Mouse (Mus musculus) hindbrain, embryonic 16.5 days (tissue): Measurements from ENCODE around the gene Olfr78. TPM values are rescaled to one million over a fixed set of nuclear protein-coding genes. Genes with fewer than 3 reads are reported as not detected.

Experiments used
- ATAC-seq: fragments of 200-750 bp; cut with Nextera tagmentation; 2 replicates; pipeline ENCODE4 v1.8.0; 2017; ENCODE audit warnings: moderate TSS enrichment, moderate library complexity
- H3K27ac ChIP-seq: fragments of 300-500 bp; sonication (generic); 2 replicates; pipeline ENCODE4 v1.5.1; 2014; ENCODE audit warnings: low read depth, mild to moderate bottlenecking, control low read depth, low read length, moderate library complexity
- H3K27me3 ChIP-seq: fragments of 300-500 bp; sonication (generic); replicated peaks from 2 replicates; pipeline ENCODE4 v1.6.1; 2014; ENCODE audit warnings: low read length; ENCODE audit not compliant: control insufficient read depth, insufficient read depth
- H3K36me3 ChIP-seq: fragments of 300-500 bp; sonication (generic); 2 replicates; pipeline ENCODE4 v1.6.1; 2014; ENCODE audit warnings: mild to moderate bottlenecking, low read length, moderate library complexity, mixed read lengths; ENCODE audit not compliant: control insufficient read depth, insufficient read depth
- H3K4me1 ChIP-seq: fragments of 300-500 bp; sonication (generic); 2 replicates; pipeline ENCODE4 v1.6.1; 2014; ENCODE audit warnings: low read depth, low read length; ENCODE audit not compliant: control insufficient read depth, insufficient read depth
- H3K4me2 ChIP-seq: fragments of 300-500 bp; sonication (generic); 2 replicates; pipeline ENCODE4 v1.6.1; 2014; ENCODE audit warnings: mild to moderate bottlenecking, low read length, control low read depth, moderate library complexity
- H3K4me3 ChIP-seq: fragments of 300-500 bp; sonication (generic); 2 replicates; pipeline ENCODE4 v1.5.1; 2014; ENCODE audit warnings: mild to moderate bottlenecking, low read length, control low read depth, moderate library complexity
- H3K9ac ChIP-seq: fragments of 300-500 bp; sonication (generic); 2 replicates; pipeline ENCODE4 v1.6.1; 2014; ENCODE audit warnings: low read depth, mild to moderate bottlenecking, control low read depth, low read length, moderate library complexity
- H3K9me3 ChIP-seq: fragments of 300-500 bp; sonication (generic); 2 replicates; pipeline ENCODE4 v1.6.1; 2014; ENCODE audit warnings: mild to moderate bottlenecking, low read length, moderate library complexity; ENCODE audit not compliant: control insufficient read depth
- WGBS: fragments of 180-500 bp; shearing (Covaris S2); extraction: QIAGEN DNeasy Blood & Tissue Kit; methylation state at CpG from one replicate; pipeline ENCODE4 v1.1.7; 2014; 5-methylcytosine and 5-hydroxymethylcytosine counted together
- polyA plus RNA-seq: library from polyadenylated mRNA; unstranded; fragments of >200 nt; fragmentation: Nextera tagmentation; extraction: Ambion mirVana; gene quantifications from 2 replicates; pipeline ENCODE4 v1.2.1, GENCODE M21; 2015

The Olfr78 gene
- polyA plus RNA-seq, 1 experiment from 2014 or later = 0.10 TPM

- WGBS = 92% methylated on average over 7 of the region's 7 CpGs
- Histone ChIP-seq H3K9me3 (no peaks in the 10 kb centered on the region), H3K27ac (no peak overlapping the region), H3K36me3 (no peaks in the 10 kb centered on the region), H3K9ac (no peak overlapping the region), H3K27me3 (no peaks in the 10 kb centered on the region), H3K4me1 (no peaks in the 10 kb centered on the region), H3K4me2 (no peak overlapping the region), H3K4me3 (no peak overlapping the region)
- no peak for ATAC-seq
Observed at GRCm38 (mm10) chr7:102698461-102698860, 60.8 kb downstream of the Olfr78 start.

- 87% methylated on average over 5 of the region's 5 CpGs for WGBS
- Histone ChIP-seq H3K36me3 (no peaks in the 10 kb centered on the region), H3K9ac (no peak within 1 kb of the TSS), H3K4me2 (no peak within 1 kb of the TSS), H3K27me3 (no peaks in the 10 kb centered on the region), H3K4me3 (no peak within 1 kb of the TSS), H3K4me1 (no peaks in the 10 kb centered on the region), H3K9me3 (no peaks in the 10 kb centered on the region), H3K27ac (no peak within 1 kb of the TSS)
- no peak for ATAC-seq
Observed at GRCm38 (mm10) chr7:102695358-102696125, 63.7 kb downstream of the Olfr78 start, which contains the start of gene Olfr557. Gene Olfr557 (plus strand): TSS chr7:102695910.

Other genes starting within 250 kb of the Olfr78 start
- gene Olfr547, start 224.7 kb downstream of the Olfr78 start, polyA plus RNA-seq = not detected in 2 replicates
- gene Olfr548-ps1, start 218.6 kb downstream of the Olfr78 start, polyA plus RNA-seq = not detected in 2 replicates
- gene Olfr549, start 209.6 kb downstream of the Olfr78 start, polyA plus RNA-seq = not detected in 2 replicates
- 0.09 and 0.26 TPM in 2 replicates for gene Trim21, start 194.0 kb downstream of the Olfr78 start, polyA plus RNA-seq
- 0.04 TPM in 1 of 2 replicates, not detected in the other for gene Olfr550, start 188.0 kb downstream of the Olfr78 start, polyA plus RNA-seq
- not detected in 2 replicates for gene Olfr551, start 167.6 kb downstream of the Olfr78 start, polyA plus RNA-seq
- gene Olfr552, start 161.7 kb downstream of the Olfr78 start, polyA plus RNA-seq = not detected in 2 replicates
- gene Olfr553, start 141.3 kb downstream of the Olfr78 start, polyA plus RNA-seq = not detected in 2 replicates
- gene Olfr554, start 121.0 kb downstream of the Olfr78 start, polyA plus RNA-seq = not detected in 2 replicates
- not detected in 2 replicates for gene Olfr555, start 100.6 kb downstream of the Olfr78 start, polyA plus RNA-seq
- not detected in 2 replicates for gene Olfr556, start 94.6 kb downstream of the Olfr78 start, polyA plus RNA-seq
- 6.5 and 9.7 TPM in 2 replicates for gene Trim68, start 72.1 kb downstream of the Olfr78 start, polyA plus RNA-seq
- not detected in 2 replicates for gene Olfr557, start 63.6 kb downstream of the Olfr78 start, polyA plus RNA-seq
- 0.16 and 0.22 TPM in 2 replicates for gene Olfr558, start 57.3 kb downstream of the Olfr78 start, polyA plus RNA-seq
- not detected in 2 replicates for gene Olfr33, start 40.4 kb downstream of the Olfr78 start, polyA plus RNA-seq
- not detected in 2 replicates for gene Olfr559, start 32.0 kb downstream of the Olfr78 start, polyA plus RNA-seq
- gene Olfr560, start 105 bp downstream of the Olfr78 start, polyA plus RNA-seq = not detected in 2 replicates
- not detected in 2 replicates for gene Olfr561, start 11.8 kb upstream of the Olfr78 start, polyA plus RNA-seq
- gene Olfr564, start 44.0 kb upstream of the Olfr78 start, polyA plus RNA-seq = not detected in 2 replicates
- not detected in 2 replicates for gene Olfr566, start 99.3 kb upstream of the Olfr78 start, polyA plus RNA-seq
- not detected in 2 replicates for gene Olfr568, start 117.7 kb upstream of the Olfr78 start, polyA plus RNA-seq
- not detected in 2 replicates for gene Olfr569, start 131.4 kb upstream of the Olfr78 start, polyA plus RNA-seq
- gene Olfr570, start 135.1 kb upstream of the Olfr78 start, polyA plus RNA-seq = 0.15 and 0.40 TPM in 2 replicates
- not detected in 2 replicates for gene Olfr571, start 158.1 kb upstream of the Olfr78 start, polyA plus RNA-seq
- not detected in 2 replicates for gene Olfr572, start 164.9 kb upstream of the Olfr78 start, polyA plus RNA-seq
- gene Olfr573-ps1, start 183.1 kb upstream of the Olfr78 start, polyA plus RNA-seq = not detected in 2 replicates
- gene Olfr574, start 189.0 kb upstream of the Olfr78 start, polyA plus RNA-seq = 0.25 TPM in 1 of 2 replicates, not detected in the other
- gene Olfr575, start 199.3 kb upstream of the Olfr78 start, polyA plus RNA-seq = not detected in 2 replicates
- not detected in 2 replicates for gene Olfr576, start 203.2 kb upstream of the Olfr78 start, polyA plus RNA-seq
- gene Olfr577, start 216.5 kb upstream of the Olfr78 start, polyA plus RNA-seq = not detected in 2 replicates
- gene Olfr578, start 229.9 kb upstream of the Olfr78 start, polyA plus RNA-seq = not detected in 2 replicates